Mouse (Mus musculus) left cerebral cortex, adult 8-10 months (tissue): ENCODE data around the gene Psma7. TPM values are rescaled to one million over a fixed set of nuclear protein-coding genes. Genes with fewer than 3 reads are reported as not detected.
A peak's percentile ranks its signal among the peaks of the same experiment; 100 is the strongest.

ENCODE experiments used
- DNase-seq, 2 experiments: peaks; one replicate each; pipeline ENCODE4 v3.0.0; 2022; ENCODE audit warnings: low spot score in 2 of 2
- total RNA-seq, 4 experiments: library from RNA; stranded (reverse); gene quantifications; 2 replicates each; pipeline ENCODE4 v1.2.4; 2022

The Psma7 gene
- 100 to 1,000 TPM; 169 to 186 (median 174) TPM for total RNA-seq

DNA sequence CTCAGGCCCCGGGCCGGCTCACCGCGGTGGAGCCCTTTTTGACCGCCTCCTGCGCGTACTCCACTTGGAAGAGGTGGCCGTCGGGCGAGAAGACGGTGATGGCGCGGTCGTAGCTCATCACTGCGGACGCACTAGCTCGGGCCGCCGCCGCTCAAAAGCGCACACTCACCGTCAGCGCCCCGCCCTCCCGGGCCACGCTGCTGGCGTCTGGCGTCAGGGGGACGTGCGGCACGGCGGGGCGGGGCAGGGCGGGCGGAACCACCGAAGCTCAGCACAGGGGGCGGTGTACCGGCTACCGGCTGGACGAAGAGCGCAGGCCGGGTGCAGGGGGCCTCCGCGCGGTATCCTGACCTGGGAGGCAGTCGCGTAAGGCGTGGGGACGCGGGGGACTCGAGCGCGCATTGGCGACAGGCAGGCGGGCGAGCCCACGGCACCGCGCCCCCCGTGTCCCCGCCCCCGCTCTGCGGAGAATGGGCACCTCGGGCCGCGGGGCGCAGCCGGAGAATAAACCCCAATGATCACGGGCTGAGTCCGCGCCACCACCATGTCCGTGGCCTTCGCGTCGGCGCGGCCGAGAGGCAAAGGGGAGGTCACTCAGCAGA lies at the start of gene Psma7, which contains the start of gene Ss18l1:
Psma7 (minus strand) TSS at position 178 of the 602 bp plus-strand sequence.
Ss18l1 (plus strand) TSS at position 254 of the 602 bp plus-strand sequence.
- peak; percentile 81 to 89 for DNase-seq

DNA sequence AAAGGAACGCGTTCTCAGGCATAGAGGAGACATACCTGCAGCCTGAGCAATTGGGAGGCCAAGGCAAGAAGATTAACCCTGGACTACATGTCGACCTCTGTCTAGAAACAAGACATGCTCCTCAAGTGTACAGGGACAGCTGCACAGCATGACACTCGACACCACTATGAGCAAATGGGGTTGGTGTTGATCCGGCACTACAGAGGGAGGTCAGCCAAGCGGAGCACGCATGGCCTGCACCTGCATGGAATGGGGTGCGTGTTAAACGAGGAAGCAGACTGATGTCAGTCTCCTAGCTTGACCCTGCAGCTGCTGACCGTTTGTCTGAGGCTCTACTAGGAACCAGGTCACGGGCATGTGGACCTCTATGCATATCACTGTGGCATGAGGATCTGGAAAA lies 48.1 kb upstream of the Psma7 start:
- no peak for DNase-seq

DNA sequence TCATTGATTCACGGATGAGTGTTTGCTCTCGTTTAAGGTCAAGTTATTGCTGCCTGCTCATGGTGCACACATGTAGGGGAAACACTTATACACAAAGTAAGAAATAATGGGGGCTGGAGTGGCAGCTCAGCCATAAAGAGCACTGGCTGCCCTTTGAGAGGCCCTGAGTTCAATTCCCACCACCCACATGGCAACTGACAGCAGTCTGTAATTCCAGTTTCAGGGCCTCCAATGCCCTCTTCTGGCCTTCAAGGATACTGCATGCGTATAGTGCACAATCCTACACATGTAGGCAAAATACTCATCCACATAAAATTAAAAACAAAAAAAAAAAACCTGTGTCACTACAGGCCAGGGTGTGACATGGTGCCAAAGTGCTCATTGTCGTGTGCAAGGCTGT lies 45.2 kb upstream of the Psma7 start:
- DNase-seq, result no peak

DNA sequence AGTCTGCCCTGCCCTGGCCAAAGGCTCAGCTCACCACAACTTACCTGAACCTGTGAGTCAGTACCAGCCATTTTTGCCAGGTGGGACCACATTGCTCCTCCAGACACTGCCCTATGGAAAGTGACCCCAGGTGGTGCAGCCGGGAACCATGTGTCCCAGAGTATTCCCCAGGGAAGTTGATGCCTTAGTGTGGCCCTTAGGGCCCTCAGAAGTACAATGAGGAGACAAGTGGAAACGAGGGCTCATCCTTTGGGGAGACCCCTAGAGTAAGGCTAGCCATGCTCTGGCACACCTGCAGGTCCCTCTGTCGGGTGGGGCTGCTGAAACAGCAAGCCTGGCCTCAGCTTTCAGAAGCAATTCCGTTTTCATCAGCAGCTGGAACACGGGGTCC lies 44.4 kb upstream of the Psma7 start:
- no peak for DNase-seq

DNA sequence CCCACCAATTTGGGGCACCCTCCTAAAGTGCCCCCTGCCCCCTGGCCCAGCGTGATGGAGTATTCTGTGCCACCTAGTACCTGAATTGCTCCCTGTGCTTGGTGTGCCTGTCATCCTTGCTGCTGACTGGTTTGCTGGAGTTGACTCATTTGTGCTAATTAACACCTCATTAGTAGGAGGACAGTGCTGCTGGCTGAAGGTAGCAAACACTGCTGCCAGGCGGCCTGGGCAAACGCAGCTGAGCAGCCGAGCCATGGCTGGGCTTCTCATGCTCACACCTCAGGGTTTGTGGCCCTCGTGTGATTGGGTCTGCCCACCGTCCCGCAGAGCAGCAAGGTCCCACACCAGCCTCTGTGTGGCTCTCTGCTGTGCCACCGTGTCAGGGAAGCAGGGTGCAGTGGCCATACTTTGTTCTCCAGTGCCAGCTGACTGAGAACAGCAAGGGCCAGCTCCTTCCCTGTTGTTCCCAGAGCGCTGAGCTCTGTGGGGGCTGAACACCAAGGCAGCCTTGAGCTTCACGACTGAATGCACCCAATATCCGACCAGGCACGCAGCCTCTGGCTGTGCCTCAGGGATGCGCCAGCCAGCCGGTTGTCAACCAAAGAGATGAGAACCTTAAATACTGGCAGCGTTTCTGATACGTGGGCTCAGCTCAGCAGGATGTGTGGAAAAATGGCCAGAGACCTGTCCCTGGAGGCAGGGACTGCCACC lies 43.8 kb upstream of the Psma7 start:
- peak in 1 of 2 experiments; percentile 10 for DNase-seq

DNA sequence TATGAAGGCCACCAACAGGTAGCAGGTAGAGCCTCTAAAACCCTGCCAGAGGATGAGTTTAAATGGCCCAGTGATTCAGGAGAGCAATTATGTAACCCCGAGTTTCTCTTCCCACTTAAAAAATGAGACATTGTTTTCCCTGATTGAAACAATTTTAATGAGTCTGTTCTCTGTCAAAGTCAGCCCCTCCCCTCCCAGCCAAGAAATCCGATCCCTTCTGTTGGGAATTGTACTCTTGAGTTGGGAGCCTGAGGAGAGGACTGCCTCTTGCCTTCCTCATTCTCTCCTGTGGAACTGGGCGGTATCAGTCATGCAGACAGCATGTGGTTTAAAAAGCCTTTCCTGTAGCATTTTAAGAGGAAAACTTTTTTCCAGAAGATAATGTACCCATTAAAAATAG lies 42.3 kb upstream of the Psma7 start:
- DNase-seq, result peak in 1 of 2 experiments; percentile 14

DNA sequence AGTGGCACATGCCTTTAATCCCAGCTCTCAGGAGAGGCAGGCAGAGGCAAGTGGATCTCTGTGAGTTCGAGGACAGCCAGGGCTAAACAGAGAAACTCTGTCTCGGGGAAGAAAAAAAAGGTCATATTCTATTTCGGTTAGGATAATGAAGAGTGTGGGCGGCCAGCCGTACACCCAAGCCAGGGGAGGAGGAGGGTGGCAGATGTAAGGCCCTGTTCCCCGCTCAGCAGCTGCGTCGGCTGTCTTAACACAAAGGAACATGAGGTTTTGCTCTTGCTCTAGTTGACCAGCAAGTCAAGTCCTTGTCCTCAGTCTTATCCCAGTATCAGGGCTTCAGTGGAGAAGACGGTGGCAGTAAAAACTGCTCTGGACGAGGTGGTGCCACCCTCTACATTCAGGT lies 40.8 kb upstream of the Psma7 start:
- no peak for DNase-seq

DNA sequence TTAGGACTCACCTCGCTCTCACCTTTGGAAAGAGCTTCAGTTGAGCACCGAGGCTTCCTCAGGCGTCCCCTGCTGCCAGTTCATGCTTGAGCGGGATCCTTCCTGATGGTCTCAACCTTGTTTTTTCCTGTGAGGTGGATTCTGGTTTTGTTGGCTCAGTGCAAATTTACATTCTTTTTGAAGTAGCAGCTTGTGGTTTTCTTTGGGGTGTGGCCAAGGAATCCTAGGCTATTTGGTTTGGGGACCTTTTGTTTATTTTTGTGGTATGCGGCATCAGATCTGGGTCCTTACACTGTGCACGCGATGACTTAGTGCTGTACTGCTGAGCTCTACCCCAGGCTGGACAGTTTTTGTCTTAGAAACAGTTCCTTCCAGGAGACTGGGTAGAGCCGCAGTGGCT lies 38.4 kb upstream of the Psma7 start:
- DNase-seq, result no peak

DNA sequence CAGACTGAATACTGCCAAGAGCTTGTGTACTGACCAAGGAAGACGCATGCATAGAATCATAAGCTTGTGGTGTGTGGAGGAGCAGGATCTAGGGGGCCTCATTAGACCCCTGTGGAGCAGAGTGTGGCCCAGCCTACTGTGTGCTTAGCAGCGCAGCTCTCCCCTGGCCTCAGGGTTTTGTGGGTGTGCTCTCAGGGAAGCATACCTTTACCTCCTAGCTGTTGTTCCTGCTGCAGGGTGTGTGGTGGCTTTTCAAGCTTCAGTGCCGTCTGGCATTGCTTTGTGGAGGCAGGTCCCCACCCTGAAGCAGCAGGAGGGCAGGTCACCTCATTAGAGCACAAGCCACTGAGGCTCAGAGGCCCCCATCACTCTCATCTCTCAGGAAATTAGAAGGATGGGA lies 35.4 kb upstream of the Psma7 start:
- no peak for DNase-seq

DNA sequence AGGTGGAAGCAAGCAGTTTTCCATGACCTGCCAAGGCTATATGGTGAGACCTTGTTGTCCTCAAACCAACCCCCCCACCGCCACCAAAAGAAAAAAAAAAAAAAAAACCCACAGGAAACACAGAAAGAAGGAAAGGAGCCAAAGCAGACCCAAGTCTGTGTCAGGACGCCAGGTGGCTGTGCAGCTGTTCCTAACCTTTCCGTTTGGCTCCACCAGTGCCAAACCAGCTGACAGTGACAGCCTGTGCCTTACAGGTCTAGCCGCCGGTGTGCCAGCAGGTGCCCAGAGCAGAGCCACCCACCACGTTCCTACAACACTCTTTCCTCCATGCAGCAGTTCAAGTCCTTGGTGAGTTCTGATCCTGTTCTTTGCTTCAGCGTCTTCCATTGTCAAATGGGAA lies 30.7 kb upstream of the Psma7 start:
- no peak for DNase-seq

DNA sequence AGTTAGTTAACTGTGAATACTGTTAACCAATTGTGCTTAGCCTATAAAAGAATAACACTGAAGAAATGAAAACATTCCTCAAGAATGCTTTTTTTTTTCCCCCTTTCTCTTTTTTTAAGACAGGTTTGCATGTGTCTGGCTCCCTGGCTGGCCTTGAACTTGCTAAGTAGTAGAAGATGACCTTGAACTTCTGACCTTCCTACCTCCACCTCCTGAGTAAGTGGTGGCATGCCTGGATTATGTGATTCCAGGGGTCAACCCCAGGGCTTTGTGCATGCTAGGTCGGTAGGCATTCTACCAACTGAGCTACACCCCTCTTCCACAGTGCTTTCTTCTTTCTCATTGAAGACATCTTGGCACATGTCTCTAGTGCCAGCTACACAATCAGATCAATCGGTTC lies 29.4 kb upstream of the Psma7 start:
- DNase-seq, result no peak

DNA sequence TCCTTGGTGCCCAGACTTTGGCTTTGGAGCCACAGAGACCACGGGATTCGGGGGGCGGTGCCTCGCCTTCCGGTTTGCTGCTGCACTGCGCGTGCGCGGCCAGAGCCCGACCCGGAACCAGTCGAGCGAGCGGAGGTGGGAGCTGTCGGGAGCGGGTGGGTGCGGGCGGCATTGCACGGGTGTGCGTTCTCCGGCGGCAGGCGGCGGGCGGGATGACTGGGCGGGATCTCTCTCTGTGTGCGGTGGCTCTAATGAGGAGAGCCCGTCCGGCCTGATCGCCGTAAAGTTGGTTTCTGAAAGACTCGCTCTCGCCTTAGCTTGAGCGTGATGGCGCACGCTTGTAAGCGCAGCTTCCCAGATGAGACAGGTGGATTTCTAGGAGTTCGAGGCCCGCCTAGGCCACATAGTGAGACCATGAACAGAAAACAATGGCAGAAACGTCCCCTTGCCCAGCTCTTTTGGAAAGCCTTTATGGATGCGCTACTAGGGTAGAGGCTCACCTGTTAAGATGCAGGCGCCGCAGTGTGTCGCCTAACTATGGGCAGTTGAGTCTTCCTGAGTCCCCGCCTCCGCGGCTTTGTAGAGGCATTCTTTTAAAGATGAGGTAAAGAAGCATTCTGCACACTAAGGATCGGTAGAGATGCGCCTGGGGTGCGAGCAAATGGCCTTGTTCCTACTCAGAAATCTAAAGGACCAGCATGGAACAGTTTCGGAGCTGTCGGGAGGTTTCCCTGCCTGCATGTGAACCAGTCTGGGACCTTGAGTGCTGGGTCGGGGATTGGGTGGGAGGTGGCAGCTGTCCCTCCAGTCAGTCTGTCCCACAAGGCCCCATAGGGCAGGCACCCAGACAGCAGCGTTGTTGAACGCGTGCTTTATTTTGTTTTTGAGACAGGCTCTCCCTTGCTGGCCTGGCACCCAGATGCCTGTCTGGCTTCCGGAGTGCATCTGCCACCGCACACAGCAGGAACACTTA lies 28.5 kb upstream of the Psma7 start, which contains the start of gene Mtg2:
Mtg2 (plus strand) TSS at position 108 of the 973 bp plus-strand sequence.
- DNase-seq, result peak; percentile 93 to 94

DNA sequence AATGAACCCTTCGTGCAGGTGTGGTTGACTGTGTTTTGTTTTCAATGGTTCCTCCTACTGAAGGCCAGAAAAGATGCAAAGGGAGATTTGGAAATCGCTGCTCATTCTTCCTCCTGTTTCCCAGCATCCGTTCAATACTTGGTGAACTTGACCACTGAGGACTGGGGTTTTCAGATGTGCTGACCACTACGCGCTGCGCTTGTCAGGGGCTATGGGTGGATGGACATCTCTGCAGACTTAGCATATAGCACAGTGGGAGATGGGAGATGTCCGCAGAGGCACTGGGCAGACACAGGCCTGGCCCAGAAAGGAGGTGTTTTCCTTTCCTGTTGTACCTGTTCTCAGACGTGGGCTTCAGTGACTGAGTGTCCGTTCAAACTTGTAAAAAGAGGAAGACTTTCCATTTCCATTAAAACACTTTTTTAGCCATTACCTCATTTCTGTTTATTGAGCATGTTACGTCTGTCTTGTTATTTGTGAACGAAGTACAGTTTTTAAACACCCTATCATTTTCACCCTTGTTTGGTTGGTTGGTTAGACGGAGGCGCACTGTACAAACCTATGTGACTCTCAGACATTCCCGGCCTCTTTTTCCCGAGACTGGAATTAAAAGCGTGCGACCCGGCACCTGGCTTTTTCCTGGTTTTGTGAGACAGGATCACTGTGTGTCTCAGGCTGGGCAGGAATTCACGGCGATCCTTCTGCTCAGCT lies 27.7 kb upstream of the Psma7 start:
- DNase-seq, result no peak

DNA sequence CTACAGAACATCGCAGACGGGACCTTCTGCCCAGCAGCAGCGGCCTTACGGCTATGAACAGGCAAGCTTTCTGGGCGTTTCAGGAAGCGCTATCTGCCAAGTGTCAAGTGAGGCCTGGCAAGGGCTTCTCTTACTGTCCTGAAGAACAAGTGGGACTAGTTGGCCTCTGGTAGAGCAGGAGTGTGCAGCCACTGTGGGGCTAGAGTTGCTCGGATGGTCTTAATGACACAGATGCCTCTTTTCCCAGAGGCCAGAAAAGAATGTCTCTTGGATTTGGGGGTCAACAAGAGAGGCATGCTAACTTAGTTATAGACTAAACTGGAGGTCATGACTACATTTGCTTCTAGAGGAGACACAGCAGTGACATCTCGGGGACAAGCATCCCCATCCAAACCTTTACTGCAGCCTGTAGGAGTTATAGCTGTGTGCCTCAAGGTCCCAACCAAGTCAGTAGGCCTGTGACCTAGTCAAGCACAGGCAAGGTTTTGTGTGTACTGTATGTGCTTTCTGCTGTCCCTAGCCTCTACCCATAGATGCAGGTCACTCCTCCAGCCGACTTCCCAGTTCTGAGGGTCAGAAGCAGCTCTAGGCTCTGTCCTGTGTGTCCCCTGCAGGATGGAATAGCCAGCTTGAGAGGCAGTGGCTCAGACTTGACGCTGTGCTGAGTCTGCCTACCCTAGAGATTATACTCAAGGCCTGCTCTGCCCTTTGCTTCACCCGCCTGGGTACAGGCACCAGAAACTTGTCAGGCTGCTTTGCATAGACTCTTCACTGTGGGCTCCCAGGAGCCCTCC lies 21.3 kb upstream of the Psma7 start:
- DNase-seq, result no peak

DNA sequence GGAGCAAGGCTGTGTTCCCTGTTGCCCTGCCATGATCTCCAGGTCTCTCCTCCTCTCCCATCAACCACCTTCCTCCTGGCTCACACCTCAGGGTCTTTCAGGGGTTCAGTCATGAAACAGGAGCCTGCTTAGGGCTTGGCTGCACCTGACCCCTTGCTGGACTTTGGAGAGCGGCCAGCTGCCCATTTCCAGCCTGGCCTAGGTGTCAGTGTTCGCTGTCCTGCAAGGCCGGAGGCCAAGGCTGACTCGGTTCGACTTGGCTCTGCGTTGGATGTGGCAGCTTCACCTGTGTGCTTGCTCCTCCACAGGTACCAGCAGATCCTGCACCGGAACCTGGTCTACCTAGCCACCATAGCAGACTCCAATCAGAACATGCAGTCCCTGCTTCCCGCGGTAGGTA lies 10.8 kb upstream of the Psma7 start:
- DNase-seq, result no peak

DNA sequence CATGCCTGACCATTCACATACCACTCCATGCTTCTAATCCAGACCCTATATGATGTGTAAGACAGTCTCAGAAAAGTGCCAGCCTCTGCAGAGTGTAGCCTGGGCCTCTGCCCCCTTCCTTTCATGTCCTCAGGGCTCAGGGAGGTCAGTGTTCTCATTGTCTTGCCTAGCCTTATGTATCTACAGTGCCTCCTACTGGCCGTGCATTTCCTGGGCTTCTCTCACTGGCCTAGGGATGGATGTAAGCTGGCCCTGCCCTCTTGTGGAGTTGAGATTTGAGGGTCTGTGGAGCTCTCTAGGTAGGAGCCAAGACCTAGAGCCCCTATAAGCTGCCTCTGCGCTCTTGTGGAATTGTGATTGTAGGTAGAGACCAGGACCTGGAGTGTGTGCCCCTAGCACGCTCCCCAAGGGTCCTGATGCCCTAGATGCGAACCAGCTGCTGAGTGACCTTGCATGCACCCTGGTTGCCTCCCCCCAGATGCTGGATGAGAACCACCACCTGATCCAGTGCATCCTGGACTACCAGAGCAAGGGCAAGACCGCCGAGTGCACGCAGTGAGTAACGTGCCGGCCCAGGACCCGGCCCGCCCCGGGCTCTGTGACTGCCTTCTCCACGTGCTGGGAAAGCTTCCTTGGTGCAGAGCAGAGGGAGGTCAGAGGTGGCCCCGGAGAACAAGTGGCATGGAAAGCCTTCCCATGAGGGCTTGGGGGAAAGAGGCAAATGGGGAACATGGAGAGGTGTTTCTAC lies 9.9 kb upstream of the Psma7 start:
- no peak for DNase-seq

DNA sequence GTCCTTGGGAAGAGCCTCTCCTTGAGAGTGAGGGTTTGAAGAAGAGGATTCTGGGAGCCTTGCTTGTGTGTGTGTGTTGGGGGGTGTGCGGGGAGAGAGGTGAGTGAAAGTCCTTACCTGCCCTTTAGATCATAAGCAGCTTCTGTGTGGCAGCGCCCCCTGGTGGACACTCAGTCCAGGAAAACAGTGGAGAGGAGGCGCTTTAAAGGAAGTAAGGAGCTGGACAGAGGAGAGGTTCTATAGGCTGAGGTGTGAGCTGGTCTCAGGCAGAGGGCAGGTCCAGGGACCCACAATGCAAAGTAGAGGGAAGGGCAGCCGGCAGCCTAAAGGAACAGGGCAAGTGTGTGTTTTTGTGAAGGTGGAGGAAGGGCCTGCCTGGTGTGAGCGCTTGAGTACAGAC lies 8.8 kb upstream of the Psma7 start:
- DNase-seq, result peak in 1 of 2 experiments; percentile 82

DNA sequence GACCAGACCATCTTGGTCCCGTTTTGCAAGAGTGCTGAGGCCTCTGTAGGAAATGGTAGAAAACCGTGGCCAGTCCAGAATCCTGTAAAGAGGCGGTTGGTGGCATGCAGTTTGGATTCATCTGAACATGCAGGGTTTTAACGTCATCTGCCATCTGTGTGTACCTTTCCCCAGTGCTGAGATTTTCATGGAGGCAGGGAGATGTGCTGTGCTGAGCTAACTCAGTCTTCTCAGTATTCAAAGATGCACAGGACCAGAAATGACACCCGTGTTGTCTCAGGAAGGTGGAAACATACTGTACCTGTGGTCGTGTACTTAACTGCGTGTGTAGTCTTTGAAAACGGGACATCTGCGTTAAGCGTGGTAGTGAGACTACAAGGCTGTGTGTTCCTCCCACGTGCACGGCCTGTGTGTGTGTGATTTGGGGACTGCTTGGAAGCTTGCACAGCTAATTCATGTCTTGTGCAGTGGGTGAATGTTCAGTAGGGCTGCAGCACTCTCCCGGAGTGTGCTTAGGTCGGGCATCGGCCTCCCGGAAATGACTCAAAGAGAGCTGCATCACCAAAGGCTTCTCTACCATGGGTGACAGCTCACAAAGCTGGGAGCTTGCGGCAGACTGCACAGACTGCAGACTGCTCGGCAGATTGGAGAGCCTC lies 5.9 kb upstream of the Psma7 start:
- DNase-seq, result peak in 1 of 2 experiments; percentile 54

DNA sequence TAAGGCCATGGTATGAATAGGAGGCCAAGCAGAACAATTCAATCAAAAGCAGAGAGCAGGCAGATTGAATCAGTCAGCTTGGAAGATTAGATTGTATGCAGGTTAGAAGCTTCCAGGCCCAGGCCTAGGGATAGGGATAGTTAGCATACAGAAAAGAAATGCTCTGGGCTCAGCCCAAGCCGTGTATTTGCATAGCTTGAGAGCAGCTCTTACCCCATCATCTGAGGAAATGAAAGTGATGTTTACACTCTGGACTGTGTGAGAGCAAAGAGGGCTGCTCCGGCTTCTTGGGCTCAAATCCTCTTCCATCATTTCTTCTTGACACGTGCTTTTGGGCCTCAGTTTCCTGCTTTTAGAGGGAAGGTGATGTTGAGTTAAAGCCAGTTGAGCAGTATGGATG lies 5.3 kb upstream of the Psma7 start:
- no peak for DNase-seq
